Mouse (Mus musculus): ENCODE data around the gene Ugt1a10.
"Not testable (repeated sequence)": the region's sequence is repeated elsewhere in the genome, so short reads cannot be mapped to it uniquely, and the experiment has no call there.

The Ugt1a10 gene

DNA sequence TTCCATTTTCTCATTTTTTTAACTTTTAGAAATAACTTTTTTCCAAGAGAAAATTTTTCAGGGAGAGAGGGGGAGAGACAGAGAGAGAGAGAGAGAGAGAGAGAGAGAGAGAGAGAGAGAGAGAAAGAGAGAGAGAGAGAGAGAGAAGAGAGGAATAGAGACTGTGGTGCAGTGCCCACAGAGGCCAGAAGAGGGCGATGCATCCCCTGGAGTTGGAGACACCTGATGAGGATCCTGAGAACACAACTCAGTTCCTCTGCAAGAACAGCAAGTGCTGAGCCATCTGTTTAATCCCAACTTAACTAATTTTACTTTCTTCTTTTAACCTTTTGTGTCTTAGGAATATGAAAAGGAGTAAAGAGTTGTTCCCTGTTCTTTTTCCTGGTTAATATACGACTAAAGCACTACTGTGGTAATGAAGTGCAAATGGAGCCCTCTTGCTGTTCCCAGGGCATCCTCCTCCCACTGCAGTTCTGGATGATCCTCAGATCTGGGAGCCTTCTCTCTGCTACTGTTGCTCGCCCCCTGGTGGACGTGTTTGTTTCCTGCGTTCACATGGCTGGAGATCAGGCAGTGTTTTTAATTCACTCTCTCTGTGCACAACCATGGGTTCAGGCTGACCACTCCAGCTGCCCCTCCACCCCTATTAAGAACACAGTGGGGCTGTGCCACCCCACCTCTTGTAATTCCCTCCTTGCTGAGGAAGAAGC, 88.9 kb downstream of the Ugt1a10 start:
- peak; percentile 73 for DNase-seq

- peak; percentile 42 for DNase-seq
Observed at GRCm38 (mm10) chr1:88145278-88145677, 90.1 kb downstream of the Ugt1a10 start.

DNA sequence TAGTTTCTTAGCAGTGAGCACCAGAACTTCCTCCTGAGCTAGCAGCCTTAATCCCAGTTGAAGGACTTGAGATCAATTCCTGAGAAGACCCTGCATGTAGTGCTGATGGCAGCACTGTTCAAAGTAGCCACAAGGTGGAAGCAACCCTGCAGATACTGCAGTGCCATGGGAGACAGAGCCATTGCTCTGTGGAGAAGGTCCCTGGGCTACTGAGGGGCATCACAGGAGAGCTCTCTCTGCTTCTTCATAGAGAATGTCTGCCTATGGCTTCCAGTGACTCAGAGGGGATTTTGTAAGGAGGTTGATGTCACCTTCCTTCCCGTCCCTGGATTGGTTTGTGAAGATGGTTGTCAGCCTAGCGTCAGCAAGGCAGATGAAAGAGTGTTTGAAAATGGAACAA, 94.9 kb downstream of the Ugt1a10 start:
- not testable (repeated sequence) for DNase-seq

DNA sequence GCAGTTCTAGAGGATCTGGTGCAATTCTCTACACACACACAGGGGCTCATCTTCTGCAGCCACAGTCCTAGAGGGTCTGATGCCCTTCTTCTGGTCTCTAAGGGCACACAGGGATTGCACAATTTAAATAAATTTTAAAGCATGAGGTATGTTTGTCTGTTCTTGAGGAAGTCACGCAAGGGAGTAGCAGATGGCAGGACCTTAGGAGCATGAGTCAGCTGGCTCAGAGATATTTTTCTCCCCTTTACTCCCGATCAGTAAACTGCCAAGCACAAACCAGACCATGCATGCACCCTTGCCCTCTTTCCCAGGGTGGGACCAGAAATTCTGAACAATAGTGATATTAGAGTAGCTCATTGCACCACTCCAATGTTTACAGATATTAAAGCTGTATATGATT, 103.2 kb downstream of the Ugt1a10 start:
- DNase-seq, result no peak

- DNase-seq, result no peak
Observed at GRCm38 (mm10) chr1:88165711-88166110, 110.5 kb downstream of the Ugt1a10 start, which contains the start of gene Ugt1a5. Gene Ugt1a5 (plus strand): TSS chr1:88166012.

DNA sequence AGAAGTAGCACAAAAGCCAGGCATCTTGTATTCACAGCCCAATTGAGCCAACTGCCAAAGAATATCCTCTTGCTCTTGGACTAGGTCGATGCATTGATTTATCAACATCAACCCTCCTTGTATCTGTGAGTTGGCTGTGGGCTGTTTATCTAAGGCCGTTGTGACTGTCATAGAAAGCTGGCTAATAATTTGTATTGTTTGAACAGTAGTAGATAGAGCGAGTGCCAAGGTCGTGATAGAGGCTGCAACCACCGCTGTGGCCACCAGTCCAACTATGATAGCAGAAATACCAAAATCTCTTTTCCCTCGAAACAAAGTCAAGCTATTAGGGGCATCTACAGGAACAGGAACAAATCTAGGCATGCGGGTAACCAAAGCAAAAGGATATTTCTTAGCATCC, 117.0 kb downstream of the Ugt1a10 start:
- not testable (repeated sequence) for DNase-seq

- DNase-seq, result no peak
Observed at GRCm38 (mm10) chr1:88179657-88180056, 124.5 kb downstream of the Ugt1a10 start.

- DNase-seq, result no peak
Observed at GRCm38 (mm10) chr1:88186325-88186935, 131.2 kb downstream of the Ugt1a10 start.

DNA sequence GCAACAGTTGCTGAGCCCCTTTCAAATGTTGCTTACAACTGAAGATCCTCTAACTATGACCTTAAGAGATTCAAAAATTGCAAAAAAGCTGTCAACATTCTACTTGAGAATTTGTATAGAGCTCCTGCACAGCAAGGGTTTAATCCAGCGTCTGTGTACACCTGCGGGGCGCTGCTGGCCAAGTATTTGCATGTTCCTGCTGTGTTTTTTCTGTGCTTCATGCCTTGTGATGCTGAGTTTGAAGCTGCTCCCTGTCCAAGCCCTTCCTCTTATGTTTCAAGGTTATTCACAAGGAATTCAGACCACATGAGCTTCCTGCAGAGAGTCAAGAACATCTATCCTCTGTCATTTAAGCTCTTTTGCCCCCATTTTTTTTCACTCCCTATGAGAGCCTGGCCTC, 136.9 kb downstream of the Ugt1a10 start:
- DNase-seq, result no peak

DNA sequence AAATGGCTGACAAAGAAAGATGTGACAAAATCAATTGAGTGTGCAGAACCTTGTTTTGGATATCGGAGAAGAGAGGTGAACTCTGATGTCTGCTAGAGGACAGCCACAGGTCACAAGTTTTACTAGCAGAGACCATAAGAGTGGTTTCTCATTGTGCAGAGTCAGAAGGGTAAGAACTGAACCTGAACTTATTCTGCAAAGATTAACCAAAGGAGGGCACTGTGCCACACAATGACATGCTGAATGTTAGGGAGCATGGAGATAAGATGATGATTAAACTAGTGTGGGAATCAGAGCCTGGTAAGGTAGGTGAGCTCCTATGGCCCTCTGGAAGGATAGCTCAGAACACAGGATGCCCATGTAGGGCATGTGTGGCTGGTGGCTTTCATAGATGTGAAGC, 140.5 kb downstream of the Ugt1a10 start:
- DNase-seq, result peak; percentile 69

- no peak for DNase-seq
Observed at GRCm38 (mm10) chr1:88197443-88197842, 142.3 kb downstream of the Ugt1a10 start.

DNA sequence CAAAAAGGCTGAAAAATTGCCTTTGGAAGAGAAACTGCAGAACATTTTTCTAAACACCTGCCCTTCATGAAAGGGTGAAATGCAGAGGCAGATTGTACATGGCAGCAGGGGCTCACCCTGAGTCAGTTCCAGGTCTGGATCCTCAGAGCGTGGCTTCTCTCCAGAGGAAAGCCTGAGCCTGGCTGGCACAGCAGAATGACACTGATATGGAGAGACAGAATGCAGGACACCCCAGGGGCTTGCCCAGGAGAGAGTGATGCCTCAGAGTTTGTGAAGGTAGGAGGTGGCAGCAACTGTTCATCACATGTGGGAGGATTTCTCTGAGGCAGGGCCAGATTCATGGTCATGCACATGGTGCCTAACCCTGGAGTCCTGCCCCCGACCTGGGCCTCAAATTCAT, 144.8 kb downstream of the Ugt1a10 start:
- peak; percentile 39 for DNase-seq

DNA sequence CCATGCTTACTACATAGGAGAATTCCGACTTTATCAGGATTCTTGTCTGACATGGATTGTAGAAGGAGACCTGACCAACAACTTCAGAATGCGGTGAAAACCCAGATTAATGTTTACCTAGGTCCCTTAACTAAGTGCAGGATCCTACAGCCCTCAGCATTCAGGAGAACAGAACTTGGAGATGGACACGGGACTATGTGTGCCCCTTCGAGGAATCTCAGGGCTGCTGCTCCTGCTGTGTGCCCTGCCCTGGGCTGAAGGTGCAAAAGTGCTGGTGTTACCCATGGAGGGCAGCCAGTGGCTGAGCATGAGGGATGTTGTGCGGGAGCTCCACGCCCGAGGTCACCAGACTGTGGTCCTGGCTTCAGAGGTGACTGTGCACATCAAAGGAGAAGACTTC, 145.3 kb downstream of the Ugt1a10 start, which contains the start of gene Ugt1a2:
Ugt1a2 (plus strand) TSS at position 146 of the 400 bp plus-strand sequence.
- peak; percentile 66 for DNase-seq

DNA sequence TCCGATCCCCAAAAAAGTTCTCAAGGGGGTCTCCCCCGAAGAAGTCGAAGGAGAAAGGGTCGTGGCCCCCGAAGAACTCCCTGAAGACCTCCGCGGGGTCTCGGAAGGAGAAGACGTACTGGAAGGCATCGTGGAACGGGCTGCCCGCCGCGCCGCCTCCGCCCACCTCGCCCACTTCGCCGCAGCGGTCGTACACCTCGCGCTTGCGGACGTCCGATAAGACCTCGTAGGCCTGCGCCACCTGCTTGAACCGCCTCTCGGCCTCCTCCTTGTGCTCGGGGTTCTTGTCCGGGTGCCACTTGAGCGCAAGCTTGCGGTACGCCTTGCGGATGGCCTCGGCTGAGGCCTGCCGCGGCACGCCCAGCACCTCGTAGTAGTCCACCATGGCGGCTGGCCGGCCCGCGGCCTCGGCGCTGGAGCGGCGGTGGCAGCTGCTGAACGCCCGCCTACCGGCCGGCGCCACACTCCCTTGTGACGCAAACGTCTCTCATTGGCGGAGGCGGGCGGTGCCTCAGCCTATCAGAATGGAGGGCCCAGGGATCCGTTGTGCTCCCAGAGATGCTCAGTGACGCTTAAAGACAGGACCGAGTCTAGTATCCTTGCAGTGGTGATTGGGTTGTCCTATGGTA, 150.2 kb downstream of the Ugt1a10 start, which contains the start of gene Dnajb3:
Dnajb3 (minus strand) TSS at position 489 of the 629 bp plus-strand sequence.
- DNase-seq, result peak; percentile 75

DNA sequence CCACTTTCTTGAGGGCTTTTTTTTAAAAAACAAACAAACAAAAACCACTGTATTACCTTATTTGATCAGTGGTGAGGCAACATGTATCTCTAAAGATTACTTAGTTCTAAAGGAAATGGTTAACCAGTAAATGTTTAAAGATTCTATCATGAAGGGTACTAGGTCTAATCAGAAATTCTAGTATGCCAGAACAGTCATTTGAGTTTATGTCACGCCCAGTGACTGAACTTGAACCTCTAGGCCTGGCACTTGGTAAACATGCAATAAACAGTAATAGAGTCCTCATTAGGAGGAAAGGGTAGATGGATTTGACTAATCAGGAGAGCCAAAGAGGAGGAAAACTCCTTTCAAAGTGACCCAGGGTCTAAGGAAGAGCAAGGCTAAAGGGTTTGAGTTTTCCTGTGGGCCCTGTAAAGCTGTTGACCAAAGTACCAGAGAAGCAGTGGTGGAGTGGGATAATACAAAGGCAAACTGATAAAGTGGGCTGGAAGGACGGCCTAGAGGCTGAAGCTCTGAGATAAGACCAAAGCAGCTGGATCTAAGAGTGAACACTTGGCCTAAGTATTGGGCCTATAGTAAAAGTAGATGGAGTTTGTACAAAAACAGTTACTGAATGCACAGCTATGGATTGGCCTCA, 151.8 kb downstream of the Ugt1a10 start:
- DNase-seq, result no peak

DNA sequence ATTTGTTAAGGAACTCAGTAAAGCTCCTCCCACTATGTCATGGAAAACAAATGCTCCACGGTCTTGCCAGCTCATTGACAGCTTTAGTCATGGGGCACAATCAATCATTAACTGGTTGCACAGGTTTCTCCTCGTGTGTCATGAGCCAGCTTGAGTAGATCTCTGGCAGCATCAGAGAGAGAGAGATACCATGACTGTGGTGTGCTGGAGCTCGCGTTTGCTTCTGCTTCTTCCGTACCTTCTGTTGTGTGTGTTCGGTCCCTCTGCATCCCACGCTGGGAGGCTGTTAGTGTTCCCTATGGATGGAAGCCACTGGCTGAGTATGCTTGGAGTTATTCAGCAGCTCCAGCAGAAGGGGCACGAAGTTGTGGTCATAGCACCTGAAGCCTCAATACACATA, 156.6 kb downstream of the Ugt1a10 start, which contains the start of gene Ugt1a1:
Ugt1a1 (plus strand) TSS at position 148 of the 400 bp plus-strand sequence.
- DNase-seq, result peak; percentile 45

- no peak for DNase-seq
Observed at GRCm38 (mm10) chr1:88212341-88213045, 157.3 kb downstream of the Ugt1a10 start.

DNA sequence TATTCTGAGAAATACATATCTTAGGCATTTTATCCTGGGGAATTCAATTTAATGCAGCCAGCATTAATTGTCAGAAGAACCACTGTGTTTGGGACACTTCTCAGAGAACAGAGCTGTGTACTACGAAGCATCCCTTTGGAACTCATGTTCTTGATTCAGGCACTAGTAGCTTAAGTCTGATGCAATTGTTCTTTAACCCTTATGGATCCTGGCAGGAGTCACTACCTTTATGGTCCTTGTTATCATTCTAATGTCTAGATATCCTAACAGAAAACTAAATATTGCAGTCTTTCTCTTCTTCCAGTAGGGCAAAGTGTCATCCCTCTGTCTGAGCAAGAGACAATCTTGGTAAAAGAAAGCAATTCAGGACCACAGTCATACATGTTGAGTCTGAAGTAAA, 157.9 kb downstream of the Ugt1a10 start:
- DNase-seq, result no peak

DNA sequence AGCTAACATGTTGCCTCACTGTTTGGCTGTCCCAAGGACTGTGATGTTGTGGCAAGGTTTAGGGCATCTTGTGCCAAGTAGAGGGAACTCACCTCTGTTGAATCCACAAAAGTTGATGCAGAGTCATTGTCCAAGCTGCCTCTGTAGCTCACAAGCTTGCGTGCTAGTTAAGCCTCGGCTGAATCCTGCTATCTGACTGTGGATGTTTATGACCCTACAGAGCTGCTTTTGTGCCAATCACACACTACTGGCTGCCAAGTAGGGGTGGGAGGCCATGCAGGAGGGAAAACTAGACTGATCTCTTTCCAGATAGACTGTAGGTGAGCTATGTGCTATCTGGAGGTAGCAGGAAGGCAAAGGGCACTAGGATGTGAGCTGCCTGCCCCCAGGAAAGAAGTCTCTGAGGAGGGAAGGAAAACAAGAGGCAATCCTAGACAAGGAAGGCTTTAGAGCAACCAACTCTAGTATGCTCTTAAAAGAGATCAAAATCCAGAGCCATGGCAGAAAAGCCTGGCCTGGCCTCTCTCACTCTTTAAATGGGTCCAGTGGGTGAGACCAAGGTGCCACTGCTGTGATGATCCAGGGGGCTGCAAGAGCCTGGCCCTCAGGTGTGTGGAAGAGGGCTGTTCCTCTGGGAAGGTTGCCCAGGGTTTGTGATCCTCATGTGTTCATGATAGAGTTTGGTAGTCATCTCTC, 158.7 kb downstream of the Ugt1a10 start:
- DNase-seq, result no peak

DNA sequence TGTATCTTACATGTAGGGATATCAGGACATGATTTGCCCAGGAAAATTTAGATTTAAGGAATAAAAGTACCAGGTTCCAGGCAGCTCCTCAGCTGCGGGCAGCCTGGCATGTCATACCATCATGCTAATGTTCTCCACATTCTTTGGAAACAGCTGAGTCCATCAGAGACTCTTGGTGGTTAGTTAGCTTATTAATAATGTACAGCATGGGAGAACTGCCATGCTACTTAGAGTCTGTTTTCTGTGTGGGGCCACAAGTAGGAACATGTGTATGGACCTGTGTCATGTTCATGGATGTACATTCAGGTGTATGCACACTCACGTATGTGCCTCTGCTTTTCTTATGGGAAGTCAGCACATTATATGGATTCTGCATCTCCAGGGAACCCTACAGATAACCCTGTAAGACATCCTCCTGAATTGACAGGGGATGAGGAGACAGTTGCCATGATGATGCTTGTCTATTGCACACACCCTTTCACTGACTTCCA, 159.3 kb downstream of the Ugt1a10 start:
- no peak for DNase-seq

GRCm38 (mm10) chr1:88215466-88216380, 160.5 kb downstream of the Ugt1a10 start:
- no peak for DNase-seq

All from kidney, adult 18-20 months (tissue).